Mouse (Mus musculus): ENCODE results near the gene Ddx42.
A peak's percentile ranks its signal among the peaks of the same experiment; 100 is the strongest.

The Ddx42 gene

GRCm38 (mm10) chr11:106268326-106269059 lies 51.8 kb downstream of the Ddx42 start:
- peak in 1 of 2 experiments; percentile 48 for DNase-seq (ENCODE audit: low spot score in 2 of 2)

GRCm38 (mm10) chr11:106269060-106269431 lies 52.3 kb downstream of the Ddx42 start:
- DNase-seq (ENCODE audit: low spot score in 2 of 2) = no peak

- no peak for DNase-seq (ENCODE audit: low spot score in 2 of 2)
Measured at GRCm38 (mm10) chr11:106271131-106271793, 54.5 kb downstream of the Ddx42 start.

GRCm38 (mm10) chr11:106271794-106272643 lies 55.3 kb downstream of the Ddx42 start:
- DNase-seq (ENCODE audit: low spot score in 2 of 2) = peak in 1 of 2 experiments; percentile 30

- peak; percentile 94 to 98 for DNase-seq (ENCODE audit: low spot score in 2 of 2)
Measured at GRCm38 (mm10) chr11:106272644-106273310, 56.1 kb downstream of the Ddx42 start, which contains the start of gene Smarcd2. Gene Smarcd2 (minus strand): TSS chr11:106272972.

GRCm38 (mm10) chr11:106273311-106273684 lies 56.6 kb downstream of the Ddx42 start:
- no peak for DNase-seq (ENCODE audit: low spot score in 2 of 2)

- DNase-seq (ENCODE audit: low spot score in 2 of 2) = no peak
Measured at GRCm38 (mm10) chr11:106273811-106274210, 57.1 kb downstream of the Ddx42 start.

GRCm38 (mm10) chr11:106274374-106274773 lies 57.6 kb downstream of the Ddx42 start:
- DNase-seq (ENCODE audit: low spot score in 2 of 2) = no peak

GRCm38 (mm10) chr11:106274971-106275411 lies 58.3 kb downstream of the Ddx42 start:
- DNase-seq (ENCODE audit: low spot score in 2 of 2) = no peak

GRCm38 (mm10) chr11:106276454-106276853 lies 59.7 kb downstream of the Ddx42 start, which contains the start of gene Tcam1:
Gene Tcam1 (plus strand): TSS chr11:106276672.
- DNase-seq (ENCODE audit: low spot score in 2 of 2) = peak; percentile 92 to 96

- no peak for DNase-seq (ENCODE audit: low spot score in 2 of 2)
Measured at GRCm38 (mm10) chr11:106282452-106282851, 65.7 kb downstream of the Ddx42 start.

GRCm38 (mm10) chr11:106283371-106283770 lies 66.6 kb downstream of the Ddx42 start:
- DNase-seq (ENCODE audit: low spot score in 2 of 2) = no peak

GRCm38 (mm10) chr11:106284126-106284525 lies 67.4 kb downstream of the Ddx42 start:
- no peak for DNase-seq (ENCODE audit: low spot score in 2 of 2)

- DNase-seq (ENCODE audit: low spot score in 2 of 2) = no peak
Measured at GRCm38 (mm10) chr11:106286206-106286605, 69.5 kb downstream of the Ddx42 start.

GRCm38 (mm10) chr11:106286987-106287386 lies 70.3 kb downstream of the Ddx42 start:
- no peak for DNase-seq (ENCODE audit: low spot score in 2 of 2)

GRCm38 (mm10) chr11:106289369-106289768 lies 72.6 kb downstream of the Ddx42 start:
- DNase-seq (ENCODE audit: low spot score in 2 of 2) = peak; percentile 60 to 85

- DNase-seq (ENCODE audit: low spot score in 2 of 2) = no peak
Measured at GRCm38 (mm10) chr11:106290376-106290775, 73.7 kb downstream of the Ddx42 start.

- DNase-seq (ENCODE audit: low spot score in 2 of 2) = peak in 1 of 2 experiments; percentile 45
Measured at GRCm38 (mm10) chr11:106291861-106292260, 75.1 kb downstream of the Ddx42 start.

Measured in cerebellum, postnatal 4 days (tissue).